Mouse (Mus musculus): ENCODE measurements around the gene Zc3h6.

The Zc3h6 gene

GRCm38 (mm10) chr2:129038426-129038936, 71.3 kb downstream of the Zc3h6 start:
- DNase-seq, result no peak

- DNase-seq, result peak; percentile 22
These were observed 71.9 kb downstream of the Zc3h6 start for GRCm38 (mm10) chr2:129038937-129039631.

GRCm38 (mm10) chr2:129040567-129040966, 73.4 kb downstream of the Zc3h6 start:
- no peak for DNase-seq

GRCm38 (mm10) chr2:129046172-129046845, 79.1 kb downstream of the Zc3h6 start:
- no peak for DNase-seq

DNA sequence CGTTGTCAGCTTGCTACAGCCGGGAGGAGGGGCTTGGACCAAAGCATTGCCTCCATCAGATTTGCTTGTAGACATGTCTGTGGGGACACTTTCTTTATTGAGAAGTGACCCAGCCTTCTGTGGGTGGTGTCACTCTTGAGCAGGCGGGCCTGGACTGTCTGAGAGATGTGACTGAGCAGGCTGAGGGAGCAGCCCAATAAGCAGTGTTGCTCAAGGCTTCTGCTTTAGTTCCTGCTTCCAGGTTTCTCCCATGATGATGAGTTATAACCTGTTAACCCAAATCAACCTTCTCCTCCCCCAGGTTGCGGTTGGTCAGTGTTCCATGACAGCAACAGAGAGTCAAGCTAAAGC, 79.6 kb downstream of the Zc3h6 start:
- DNase-seq, result no peak

- no peak for DNase-seq
These were observed 80.6 kb downstream of the Zc3h6 start, which contains the start of gene Vinac1 for GRCm38 (mm10) chr2:129047811-129048210. Vinac1 (minus strand) TSS chr2:129048172.

DNA sequence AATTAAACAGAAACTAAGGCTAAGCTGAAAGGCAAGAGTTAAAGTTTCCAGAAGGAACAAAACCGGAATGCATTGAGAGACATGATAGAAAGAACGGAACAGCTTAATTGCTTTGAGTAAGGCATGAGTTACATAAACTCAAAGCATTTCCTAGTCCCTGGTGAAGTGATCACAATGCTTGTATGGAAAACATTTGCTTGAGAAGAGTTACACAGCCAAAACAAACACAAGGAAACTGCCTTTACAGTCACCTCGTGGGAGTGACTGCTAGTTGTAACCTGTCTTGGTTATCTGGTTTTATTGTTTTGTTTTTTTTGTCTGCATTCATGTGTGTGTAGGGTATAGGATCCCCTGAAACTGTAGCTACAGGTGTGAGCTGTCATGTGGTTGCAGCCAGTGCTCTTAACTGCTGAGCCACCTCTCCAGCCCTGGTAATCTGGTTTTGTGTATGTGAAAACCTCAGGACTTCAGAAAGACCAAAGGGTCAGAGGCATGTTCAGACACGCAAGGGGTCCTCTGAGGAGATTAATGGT, 85.3 kb downstream of the Zc3h6 start:
- DNase-seq, result no peak

GRCm38 (mm10) chr2:129055741-129056140, 88.5 kb downstream of the Zc3h6 start:
- no peak for DNase-seq

GRCm38 (mm10) chr2:129056597-129056996, 89.4 kb downstream of the Zc3h6 start:
- DNase-seq, result no peak

GRCm38 (mm10) chr2:129057256-129057655, 90.1 kb downstream of the Zc3h6 start:
- DNase-seq, result no peak

- no peak for DNase-seq
These were observed 90.7 kb downstream of the Zc3h6 start for GRCm38 (mm10) chr2:129057920-129058361.

DNA sequence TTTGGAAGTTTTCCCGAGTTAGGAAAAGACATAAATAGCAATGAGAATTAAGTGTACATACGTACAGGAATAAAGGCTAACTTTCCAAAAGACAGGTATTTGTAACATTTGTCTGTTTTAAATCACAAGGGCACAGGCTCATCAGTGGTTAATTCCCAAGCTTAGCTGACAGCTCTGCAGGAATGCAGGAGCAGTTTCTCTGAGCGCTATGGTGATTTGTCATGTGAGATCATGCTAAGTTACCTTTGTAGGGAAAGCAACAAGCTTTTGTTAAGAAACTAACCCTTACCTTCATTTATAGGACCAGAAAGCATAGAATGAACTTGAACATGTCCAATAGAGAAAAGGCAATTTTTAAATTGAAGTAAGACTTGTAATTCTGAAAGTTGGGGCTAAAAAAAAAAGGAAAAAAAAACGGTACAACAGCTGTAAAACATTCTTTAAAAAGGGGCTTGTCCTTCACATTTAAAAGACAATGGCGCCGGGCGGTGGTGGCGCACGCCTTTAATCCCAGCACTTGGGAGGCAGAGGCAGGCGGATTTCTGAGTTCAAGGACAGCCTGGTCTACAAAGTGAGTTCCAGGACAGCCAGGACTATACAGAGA, 94.4 kb downstream of the Zc3h6 start:
- no peak for DNase-seq

DNA sequence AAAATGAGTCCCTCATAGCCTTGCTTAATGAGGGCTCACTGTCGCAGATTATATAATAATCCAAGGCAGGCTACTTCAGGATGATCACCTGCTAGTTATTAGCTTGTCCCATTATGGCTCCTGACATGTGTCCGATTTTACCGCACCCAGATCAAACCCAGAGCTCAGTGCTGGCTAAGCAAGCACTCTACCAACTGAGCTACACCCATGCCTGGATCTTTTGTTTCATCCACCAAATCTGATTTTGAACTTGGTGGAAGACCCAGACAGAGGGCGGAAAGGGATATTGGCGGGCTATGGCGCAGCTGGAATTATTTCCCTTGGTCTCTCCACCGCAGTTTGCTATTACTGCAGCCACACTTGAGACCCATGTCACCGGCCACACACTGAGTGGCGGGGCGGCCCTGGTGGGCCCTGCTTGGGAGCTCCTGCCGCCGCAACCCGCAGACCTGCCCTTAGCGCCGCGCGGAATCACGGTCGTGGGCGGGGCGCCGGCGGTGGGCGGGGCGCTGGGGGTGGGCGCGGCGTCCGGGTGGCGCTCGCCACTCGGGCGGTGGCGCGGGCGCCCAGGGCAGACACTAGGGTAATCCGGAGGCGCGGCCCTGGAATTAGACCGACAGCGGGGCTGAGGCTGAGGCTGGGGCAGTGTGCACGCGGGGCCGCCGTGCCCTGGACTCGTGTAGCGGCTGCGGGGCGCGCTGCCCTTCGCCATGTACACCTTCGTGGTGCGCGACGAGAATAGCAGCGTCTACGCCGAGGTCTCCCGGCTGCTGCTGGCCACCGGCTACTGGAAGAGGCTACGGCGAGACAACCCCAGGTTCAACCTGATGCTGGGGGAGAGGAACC, 98.5 kb downstream of the Zc3h6 start, which contains the start of gene Ttl:
TSS of gene Ttl (plus strand) at position 506 of the 846 bp plus-strand sequence.
- peak; percentile 82 for DNase-seq

GRCm38 (mm10) chr2:129066326-129066725, 99.1 kb downstream of the Zc3h6 start:
- peak; percentile 68 for DNase-seq
